Mouse (Mus musculus) forelimb bud, embryonic 11.5 days (tissue): ENCODE results near the gene Lpp.

Experiments
- DNase-seq: peaks from one replicate; pipeline ENCODE4 v3.0.0-alpha.2; 2012; ENCODE audit warnings: low read depth, low spot score

Lpp gene

DNA sequence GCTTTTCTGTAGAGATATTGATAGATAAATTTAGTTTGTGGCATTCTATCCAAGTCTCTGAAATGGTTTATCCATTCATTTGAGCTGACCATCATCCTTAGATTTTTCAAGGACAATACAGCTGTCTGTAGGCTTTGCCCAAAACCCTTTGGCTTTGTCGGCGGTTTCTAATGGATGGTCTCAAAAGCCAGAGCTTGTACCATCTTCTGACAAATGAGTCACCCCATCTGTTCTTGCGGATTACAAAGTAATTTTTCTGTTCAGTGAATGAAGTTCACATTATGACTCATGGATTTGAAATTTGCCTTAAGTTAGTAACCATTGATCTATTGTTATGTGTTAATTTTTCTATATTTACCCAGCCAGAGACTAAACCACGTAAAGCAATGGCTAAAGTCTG is 301.8 kb downstream of the Lpp start:
- DNase-seq: no peak

DNA sequence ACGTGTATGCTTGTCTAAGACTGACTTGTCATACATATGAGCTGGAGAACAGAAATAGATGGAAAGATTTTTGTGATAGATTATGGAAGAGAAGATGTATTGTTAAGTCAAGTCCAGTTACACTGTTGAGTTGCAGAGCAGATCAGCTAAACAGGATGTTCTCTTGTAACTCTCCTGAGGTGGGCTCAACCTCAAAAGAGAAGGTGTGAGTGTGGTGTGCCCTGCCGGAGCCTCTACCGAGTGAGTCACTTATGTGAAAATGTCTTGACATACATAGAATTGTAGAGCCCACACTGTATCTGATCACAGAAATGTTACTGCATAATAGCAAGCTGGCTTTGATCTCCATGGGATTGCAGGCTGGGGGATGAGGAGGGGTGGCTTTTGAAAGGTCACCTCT is 310.9 kb downstream of the Lpp start:
- no peak for DNase-seq

DNA sequence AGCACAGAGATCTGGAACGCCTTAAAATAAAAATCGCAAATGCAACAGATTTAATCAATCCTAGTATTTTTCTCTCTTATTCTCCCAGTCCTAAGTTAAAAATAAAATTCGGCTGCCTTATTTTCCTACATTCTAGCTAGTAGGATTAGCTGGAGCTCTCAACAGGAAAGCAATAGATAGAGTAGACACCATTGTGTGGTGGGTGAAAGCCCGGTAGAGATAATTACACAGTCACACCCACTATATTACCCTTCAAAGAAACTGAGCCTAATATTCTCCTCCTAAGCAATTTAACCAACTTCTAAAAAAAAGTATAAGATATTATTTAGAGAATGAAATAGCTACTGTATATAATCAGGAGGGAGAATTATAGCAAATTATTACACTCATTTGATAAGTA is 330.3 kb downstream of the Lpp start:
- no peak for DNase-seq

DNA sequence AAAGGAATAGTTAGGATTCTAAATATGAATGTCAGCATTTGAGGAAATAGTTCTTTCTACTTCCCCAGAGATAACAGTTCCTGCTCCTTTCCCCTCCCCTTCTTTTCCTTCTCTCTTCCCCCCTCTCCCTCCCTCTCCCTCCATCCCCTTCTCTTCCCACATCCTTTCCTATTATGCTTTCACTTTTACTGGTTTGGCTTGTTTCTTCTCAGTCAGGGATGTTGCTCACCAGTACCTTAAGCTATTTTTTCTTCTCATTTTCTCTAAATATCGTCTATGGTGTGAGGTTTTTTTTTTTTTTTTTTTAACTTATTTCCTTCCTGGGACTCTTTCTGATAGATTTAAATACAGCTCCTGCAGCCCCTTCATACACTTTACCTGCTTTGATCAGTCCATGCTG is 339.4 kb downstream of the Lpp start:
- DNase-seq: no peak

DNA sequence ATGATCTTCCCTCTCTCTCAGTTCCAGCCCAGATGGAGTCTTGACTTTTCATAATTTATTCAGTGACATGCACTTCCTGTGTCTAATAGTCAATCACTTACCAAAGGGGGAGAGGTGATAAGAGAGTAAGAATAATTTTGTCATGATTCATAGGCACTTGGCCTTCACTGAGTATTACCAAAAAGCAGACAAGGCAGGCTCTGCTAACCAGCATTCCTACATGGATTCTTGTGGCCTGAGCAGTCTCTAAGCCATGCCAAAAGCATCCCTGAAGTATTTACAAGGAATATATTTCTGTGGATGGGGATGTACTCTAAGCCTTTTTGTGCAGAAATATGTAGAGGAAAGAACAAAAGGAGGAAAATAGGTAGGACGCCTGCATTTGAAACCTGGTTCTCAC is 340.0 kb downstream of the Lpp start:
- no peak for DNase-seq

DNA sequence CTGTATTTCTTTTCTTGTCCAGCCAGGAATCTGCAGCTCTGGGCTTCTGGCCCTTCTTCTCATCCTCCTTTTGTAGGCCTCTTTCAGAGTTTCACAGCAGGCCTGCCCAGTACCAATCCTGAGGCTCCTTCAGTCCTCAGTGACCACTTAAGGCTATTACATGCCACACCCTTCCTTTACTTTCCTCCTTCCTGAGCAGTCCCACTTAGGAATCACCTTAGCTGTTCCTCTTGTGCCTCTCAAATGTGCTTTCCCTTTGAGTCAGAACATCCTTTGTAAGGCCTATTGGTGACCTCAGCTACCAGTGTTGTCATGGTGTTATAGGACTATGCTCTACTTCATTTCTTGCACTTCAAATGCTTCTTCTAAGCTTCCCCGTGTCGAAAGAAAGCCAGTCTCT is 342.4 kb downstream of the Lpp start:
- no peak for DNase-seq

DNA sequence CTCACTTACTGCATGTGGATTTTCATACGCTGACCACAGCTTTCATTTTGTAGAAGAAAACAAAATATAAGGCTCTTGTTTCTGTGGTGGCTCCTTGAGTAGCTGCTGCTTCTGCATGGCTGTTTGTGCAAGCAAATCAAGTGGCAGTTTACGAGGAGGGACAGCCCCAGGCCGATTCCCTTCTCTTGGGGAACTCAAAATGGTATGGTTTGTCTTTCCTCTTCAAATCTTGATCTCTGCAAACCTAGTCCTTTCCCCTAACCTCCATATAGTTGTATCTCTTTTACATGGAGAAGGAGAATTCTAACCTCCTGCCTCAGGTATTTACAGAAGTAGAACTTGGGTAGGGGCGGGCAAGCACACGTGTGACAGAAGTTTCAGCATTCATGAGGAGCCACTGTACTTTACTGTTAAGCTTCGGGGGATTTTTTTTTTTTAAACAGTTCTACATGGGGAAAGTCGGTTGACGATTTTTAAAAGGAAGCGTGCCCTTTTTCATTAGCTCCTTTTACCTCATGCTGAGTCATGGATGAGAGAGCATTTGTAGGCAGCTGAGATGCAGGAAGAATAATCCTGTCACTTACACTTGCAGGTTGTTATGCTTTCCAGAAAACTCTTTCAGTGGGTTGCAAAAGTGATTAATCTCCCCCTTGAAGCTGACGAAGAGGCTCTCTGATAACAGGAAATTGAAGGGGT is 344.2 kb downstream of the Lpp start:
- no peak for DNase-seq

DNA sequence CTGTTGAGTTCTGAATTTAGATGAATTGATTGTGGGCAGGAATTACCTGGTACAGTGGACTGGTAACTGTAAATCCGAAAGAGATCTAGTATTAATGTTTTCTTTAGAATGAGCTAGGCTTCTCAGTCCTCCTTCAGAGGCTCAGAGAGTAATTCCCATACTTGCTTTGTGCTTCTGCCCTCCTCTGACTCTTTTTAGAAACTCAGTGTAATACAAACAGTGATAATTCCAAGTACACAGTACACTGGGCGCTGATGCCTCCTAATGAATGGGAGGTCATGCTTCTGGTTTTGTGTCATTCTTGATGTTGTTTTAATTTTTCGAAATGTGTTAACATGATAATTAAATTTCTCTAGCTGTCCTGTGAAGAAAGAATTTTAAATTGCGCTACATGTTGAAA is 347.4 kb downstream of the Lpp start:
- no peak for DNase-seq

DNA sequence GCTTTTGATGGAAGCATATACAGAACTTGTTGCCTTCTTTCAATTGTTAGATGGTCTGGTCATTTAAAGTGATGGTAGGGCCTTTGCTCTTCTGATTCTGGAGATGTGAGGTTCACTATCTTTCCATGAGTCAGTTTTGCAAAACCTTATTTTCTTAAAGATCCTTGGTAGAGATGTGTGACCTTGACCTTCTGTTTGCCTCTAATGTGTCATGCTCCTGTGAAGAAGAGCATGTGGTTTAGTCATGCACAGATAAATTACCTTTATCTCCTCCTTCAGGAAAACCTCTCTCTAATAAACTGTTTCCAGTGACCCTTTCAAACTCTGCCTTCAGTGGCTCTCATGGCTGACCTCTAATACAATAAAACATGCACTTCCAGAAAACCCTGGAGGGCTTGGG is 356.5 kb downstream of the Lpp start:
- DNase-seq: no peak

DNA sequence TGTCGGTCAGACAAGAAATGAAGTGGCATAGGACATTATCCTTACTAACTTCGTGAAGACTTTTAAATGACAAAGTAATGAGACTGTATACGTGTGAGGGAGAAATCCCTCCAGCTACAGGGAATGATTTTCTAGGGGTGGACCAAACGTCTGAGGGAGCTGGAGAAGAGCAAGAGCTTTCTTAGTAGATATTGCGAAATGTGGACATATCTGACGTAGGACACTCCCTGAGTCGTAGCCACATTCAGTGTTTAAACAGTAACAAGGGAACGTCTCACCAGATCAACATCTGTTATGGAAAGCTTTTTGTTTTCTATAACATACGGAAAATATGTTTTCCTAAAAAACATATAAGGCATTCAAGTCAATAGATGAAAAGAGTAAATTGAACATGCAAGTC is 362.8 kb downstream of the Lpp start:
- no peak for DNase-seq

DNA sequence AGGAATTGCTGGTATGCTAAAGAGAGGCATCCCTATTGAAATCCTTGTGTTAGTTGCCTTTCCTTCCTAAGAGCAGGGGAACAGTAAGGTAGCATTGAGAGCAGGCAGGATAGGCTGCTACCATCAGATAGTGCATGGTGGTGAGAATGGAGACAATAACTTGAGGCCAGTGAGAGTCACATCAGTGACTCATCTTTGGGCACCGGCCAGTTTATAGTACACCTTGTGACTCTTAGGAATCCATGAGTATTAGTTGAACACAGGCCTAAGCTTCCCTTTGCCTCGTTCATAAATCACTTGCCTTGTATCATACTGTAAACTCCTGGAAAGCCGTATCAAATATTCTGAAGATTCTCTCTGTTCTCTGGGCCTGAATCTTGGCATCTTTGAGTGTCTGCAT is 372.7 kb downstream of the Lpp start:
- DNase-seq: no peak

DNA sequence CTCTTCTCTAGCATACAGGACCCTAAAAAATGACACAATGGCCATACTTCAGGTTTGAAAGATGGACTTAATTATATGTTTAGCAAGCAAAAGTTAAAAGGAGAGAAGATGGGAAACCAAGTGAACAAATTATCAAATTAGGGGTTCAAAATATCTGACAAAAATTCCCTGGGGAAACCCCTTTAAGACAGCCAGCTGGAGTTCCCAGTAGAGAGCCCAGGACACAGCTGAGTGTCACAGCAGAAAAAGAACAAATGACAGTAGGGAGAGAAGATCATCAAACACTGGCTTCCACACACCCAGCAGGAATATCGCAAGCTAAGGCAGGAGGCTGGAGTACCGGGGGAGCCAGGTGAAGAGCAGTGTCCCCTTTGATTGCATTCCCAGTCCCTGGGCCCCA is 373.3 kb downstream of the Lpp start:
- DNase-seq: no peak

DNA sequence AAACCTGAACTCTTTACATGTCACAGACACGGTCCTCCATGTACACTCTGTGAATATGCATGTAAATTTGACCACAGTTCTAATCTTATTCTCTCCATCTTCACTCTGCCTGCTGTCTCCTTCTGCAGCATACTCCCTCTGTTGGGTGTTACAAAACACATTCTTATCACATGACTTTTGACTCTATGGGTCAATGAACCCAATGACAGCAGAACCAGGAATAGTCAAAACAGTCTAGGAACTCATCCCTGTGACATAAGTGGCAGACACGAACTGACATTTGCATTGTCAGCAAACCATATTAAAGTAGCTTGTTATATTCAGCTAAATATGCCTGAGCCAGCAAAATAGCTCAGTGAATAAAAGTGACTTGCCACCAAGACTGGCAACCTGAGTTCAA is 383.7 kb downstream of the Lpp start:
- DNase-seq: no peak

DNA sequence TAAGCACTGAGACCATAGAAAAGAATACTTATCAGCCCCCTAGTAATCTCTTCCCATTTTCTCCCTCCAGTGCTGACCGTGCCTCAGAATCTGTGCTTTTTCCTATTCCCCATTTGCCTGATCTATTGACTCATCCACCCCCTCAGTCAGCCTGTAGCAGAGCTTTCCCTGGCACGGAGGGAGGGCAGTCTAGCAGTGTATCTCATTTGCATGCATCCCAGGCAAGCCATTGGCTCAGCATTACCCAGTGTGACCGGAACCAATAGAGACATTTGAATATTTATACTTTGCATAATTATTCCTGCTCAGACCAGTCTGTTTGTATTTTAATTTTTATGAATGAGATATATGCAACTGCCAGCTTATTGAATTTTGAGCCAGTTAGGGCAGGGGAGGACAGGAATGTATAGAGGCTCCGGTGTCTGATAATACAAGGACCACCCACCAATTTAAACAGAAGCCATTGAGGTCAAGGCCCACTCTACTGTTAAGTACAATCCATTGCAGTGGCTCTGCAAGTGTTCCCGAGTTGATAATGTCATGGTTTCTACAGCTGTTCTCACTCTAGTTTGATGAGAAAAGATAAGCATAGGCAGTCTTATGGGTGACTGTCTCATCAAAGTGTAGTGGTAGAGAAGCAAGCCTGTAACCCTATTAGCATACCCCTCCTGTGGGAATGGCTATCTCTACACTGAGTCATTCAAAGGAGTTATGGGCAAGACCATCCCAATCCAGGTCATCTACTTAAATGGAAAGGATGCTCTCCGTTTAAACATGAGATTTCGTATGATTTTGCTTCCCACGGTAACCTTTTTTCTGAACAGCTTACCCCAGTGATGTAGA is 385.3 kb downstream of the Lpp start:
- no peak for DNase-seq

DNA sequence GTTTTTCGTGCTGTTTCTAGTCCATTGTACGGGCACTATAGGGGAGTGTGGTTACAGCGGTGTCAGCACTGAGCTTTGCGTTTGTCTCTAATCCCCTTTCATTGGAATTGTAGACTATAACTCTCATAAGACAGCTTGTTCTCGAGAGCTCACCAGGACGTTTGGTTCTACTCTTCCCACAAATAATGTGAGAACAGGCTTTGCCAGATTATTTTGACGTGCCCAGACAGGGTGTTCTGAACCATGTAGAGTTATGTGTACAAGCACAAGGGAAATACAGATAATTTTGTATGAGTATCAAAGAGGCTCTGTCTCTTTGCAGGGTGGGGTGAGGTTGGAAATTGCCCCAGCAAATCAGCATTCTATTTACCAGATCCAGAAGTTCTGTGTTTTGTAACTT is 387.2 kb downstream of the Lpp start:
- no peak for DNase-seq

DNA sequence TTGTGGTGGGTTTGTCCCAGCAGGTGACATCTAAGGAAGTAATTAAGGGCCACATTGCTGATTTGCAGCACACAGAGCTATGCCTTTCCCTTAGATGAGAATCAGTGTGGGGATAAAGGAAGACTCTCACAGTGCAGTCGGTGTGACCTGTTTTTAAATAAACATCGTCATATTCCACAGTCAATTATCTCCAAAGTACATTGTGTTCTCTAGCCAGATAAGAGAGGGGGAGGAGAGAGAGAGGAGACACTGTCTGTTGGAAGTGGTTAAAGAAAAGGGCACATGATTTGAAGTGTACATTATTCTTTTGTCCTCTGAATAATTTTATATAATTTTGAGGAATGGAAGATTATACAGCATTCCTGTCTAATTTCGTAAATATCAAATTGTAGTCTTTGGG is 388.6 kb downstream of the Lpp start:
- no peak for DNase-seq

DNA sequence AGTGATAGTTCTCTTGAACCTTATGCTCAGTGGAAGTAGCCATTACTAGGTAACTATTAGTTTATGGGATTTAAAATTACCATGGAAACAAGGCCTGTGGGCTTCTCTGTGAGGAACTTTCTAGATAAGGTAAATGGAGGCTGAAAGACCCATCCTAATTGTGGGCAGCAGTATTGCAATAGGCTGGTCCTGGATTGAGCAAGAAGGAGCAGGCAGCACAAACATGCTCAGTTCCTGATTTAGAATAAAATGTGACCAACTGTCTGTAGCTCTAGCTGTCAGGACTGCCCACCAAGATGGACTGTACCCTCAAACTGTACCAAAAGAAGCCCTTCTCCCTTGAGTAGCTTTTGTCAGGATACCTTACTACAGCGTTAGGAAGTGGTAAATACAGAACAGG is 392.3 kb downstream of the Lpp start:
- no peak for DNase-seq

DNA sequence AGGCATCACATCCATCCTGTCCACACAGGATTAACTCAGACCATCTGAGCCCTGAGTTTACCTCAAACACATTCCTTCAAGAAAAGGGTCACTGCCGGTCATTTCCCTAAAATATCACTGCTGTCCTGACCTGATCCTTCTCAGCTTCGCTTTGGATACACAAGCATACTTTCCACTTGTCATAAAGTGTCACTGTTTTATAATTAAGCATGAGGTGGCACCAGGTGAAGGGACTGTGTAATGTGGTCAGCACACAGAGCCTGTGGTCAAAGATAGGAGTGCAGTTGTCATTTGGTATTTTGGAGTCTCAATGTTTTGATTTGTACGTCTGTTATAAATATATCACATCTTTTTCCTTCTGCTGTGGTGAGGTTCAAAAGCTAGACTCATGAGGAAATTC is 395.7 kb downstream of the Lpp start:
- no peak for DNase-seq

DNA sequence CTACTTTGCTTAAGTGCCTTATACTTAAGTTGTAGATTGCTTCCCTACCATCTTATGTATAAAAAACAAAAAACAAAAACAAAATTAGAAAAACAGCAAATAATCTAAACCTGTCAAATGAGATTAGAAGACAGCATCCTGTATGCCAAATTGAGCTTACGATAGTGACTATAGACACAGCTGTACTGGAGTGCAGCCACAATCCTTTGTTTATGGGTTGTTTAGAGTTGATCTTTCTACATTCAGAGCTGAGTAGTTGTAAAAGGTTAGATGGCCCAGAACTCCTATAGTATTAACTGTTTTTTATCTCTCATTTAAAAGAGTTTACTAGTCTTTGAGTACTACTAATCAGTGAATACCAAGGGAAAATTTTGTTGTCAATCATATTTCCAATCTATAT is 398.1 kb downstream of the Lpp start:
- DNase-seq: no peak

DNA sequence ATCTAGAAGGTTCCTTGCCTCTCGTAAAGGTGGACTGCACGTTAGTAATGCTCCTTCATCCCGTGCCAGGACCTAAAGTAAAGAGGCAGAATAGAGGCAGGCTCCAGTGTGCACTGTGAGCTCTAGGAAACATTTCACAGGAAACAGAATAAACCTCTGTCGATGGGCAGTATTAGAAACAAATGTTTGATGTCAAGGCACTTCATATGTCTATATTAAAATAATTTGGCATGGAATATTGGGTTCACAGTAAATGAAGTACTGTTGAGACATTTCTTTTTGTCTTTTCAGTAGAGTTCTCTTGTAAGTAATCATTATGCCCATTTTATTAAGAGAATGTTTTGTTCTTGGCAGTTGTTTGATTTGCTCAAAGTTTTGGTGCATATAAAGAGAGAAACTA is 398.7 kb downstream of the Lpp start:
- DNase-seq: no peak

DNA sequence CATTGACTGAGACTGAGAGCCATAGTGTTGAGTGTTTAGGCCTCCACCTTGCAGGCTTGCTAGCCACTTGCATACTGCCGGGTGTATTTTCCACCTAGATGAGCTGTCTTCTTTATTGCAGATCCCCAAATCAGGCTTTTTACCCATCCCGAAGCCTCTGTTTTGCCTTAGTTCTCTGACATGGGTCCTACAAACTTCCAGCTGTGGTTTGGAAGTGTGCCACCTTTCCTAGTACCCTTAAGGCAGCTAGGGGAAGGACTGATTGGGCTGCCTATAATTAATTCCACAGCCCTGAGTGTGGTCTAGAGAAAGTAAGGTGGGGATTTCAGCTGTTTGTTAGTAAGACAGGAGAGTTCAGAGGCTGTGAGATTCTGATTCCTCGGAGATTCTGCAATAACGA is 399.5 kb downstream of the Lpp start:
- no peak for DNase-seq

DNA sequence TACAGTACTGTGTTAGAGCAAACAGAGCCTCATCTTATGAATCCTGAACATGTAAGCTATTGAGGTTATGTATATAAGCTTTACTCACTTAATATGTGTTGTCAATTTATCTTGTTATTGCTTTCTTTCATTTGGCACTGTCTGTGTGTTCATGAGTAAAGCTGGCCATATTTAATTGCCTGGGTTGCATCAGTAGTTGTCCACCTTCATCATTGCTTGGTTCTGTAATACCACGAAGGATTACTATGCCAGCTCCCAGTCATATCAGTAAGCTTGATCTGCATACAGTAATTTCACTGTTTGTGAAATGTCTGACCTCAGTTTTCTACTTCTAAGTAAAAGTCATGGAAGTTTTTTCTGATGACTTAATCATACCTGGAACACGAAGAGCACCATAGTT is 401.4 kb downstream of the Lpp start:
- no peak for DNase-seq

DNA sequence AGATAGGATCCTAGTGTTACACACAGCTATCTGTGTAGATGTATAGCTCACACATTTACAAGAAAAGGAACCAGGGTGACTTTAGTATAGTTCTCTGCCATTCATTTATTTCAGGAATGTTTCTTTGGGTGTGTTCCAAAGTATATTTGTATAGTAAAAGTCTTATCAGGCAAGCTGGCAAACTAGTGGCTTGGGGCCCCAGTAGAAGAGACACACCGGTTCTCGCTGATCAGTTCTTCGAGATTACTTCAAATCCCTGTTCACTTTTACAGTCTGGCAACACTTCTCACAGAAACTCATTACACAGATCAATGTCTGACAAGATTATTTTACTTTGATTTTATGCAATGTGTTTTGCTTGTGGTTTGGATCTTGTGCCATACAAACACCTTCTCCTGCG is 408.0 kb downstream of the Lpp start:
- DNase-seq: no peak

DNA sequence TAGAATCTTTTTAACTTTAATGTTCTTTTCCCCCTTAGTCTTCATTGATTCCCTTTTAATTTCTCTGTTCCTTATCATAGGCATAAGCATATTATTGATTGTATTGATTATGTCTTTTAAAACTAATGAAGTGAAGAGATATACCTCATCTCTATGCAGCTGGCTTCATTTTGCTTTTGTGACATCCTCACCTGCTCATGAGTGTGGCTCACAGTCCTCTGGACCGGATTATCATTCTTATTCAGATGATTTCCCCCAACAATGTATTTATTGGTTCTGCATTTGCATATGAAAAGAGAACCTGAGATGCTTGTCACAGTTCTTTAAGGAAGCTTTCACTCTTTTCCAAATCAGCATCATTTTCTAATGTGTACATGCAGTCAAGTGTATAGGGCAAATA is 408.5 kb downstream of the Lpp start:
- no peak for DNase-seq
